Mouse (Mus musculus): ENCODE measurements around the gene Six5.

DNA sequence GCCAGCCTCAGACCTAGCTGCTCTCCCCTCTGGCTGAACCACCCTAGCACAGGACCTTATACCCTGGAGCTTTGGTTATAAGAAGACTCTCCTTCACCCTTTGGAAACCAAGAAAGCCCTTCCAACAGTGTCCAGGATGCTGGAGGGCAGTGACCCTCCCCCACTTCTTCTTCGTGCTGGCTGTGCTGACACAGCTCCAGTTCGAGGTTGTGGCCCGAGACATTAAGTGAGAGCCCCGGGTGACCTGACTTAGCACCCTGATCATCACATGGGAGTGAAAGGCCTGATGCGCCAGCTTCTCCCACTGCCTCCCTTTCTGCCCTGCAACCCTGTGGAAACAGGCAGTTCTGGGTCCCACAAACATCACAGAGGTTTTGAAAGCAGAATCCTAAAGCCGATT lies 8.9 kb upstream of the Six5 start:
- no peak for TF ChIP-seq CTCF (IDR thresholded peaks at IDR 0.05)
- TF ChIP-seq EP300 (IDR thresholded peaks at IDR 0.05): no peak

Measured in lung, postnatal 0 days (tissue).